Mouse (Mus musculus): ENCODE results near the gene Slc43a3. TPM values are rescaled to one million over a fixed set of nuclear protein-coding genes. Genes with fewer than 3 reads are reported as not detected.

The Slc43a3 gene
- polyA plus RNA-seq (2012; rRNA removed): 8.2 and 11.9 TPM in 2 replicates

GRCm38 (mm10) chr2:84936474-84937429 lies at the start of gene Slc43a3:
Gene Slc43a3, plus strand, starts transcription at chr2:84936579.

GRCm38 (mm10) chr2:84980188-84980587 lies 43.8 kb downstream of the Slc43a3 start, which contains the start of gene Prg2:
Gene Prg2, plus strand, starts transcription at chr2:84980461.

GRCm38 (mm10) chr2:84987930-84988329 lies 51.6 kb downstream of the Slc43a3 start, which contains the start of gene Prg3:
Gene Prg3, plus strand, starts transcription at chr2:84988215.

Other genes starting within 250 kb of the Slc43a3 start
- 27.7 and 27.9 TPM in 2 replicates for gene Zdhhc5, start 221.4 kb upstream of the Slc43a3 start, polyA plus RNA-seq (2012; rRNA removed)
- 14.1 and 14.7 TPM in 2 replicates for gene Clp1, start 209.2 kb upstream of the Slc43a3 start, polyA plus RNA-seq (2012; rRNA removed)
- 45.5 and 46.4 TPM in 2 replicates for gene Ypel4, start 202.5 kb upstream of the Slc43a3 start, polyA plus RNA-seq (2012; rRNA removed)
- gene Gm19426, start 192.9 kb upstream of the Slc43a3 start, polyA plus RNA-seq (2012; rRNA removed): 4.9 and 6.1 TPM in 2 replicates
- gene Serping1, start 161.1 kb upstream of the Slc43a3 start, polyA plus RNA-seq (2012; rRNA removed): 14.7 and 19.9 TPM in 2 replicates
- 11.0 and 12.9 TPM in 2 replicates for gene Ube2l6, start 137.8 kb upstream of the Slc43a3 start, polyA plus RNA-seq (2012; rRNA removed)
- gene Smtnl1, start 113.9 kb upstream of the Slc43a3 start, polyA plus RNA-seq (2012; rRNA removed): 1.5 TPM in 1 of 2 replicates, not detected in the other
- gene Timm10, start 109.6 kb upstream of the Slc43a3 start, polyA plus RNA-seq (2012; rRNA removed): 108 and 122 TPM in 2 replicates
- gene Slc43a1, start 97.7 kb upstream of the Slc43a3 start, polyA plus RNA-seq (2012; rRNA removed): 1.5 and 1.6 TPM in 2 replicates
- gene Rtn4rl2, start 49.9 kb upstream of the Slc43a3 start, polyA plus RNA-seq (2012; rRNA removed): 24.1 and 28.7 TPM in 2 replicates
- not detected in 2 replicates for gene Prg2, start 43.9 kb downstream of the Slc43a3 start, polyA plus RNA-seq (2012; rRNA removed)
- not detected in 2 replicates for gene Prg3, start 51.6 kb downstream of the Slc43a3 start, polyA plus RNA-seq (2012; rRNA removed)
- gene Ssrp1, start 100.7 kb downstream of the Slc43a3 start, polyA plus RNA-seq (2012; rRNA removed): 170 and 182 TPM in 2 replicates
- gene P2rx3, start 100.9 kb downstream of the Slc43a3 start, polyA plus RNA-seq (2012; rRNA removed): 1.2 and 7.3 TPM in 2 replicates
- 32.7 and 35.2 TPM in 2 replicates for gene Tnks1bp1, start 111.4 kb downstream of the Slc43a3 start, polyA plus RNA-seq (2012; rRNA removed)
- 13.4 and 13.9 TPM in 2 replicates for gene Aplnr, start 199.6 kb downstream of the Slc43a3 start, polyA plus RNA-seq (2012; rRNA removed)